In the genomic region with DNA sequence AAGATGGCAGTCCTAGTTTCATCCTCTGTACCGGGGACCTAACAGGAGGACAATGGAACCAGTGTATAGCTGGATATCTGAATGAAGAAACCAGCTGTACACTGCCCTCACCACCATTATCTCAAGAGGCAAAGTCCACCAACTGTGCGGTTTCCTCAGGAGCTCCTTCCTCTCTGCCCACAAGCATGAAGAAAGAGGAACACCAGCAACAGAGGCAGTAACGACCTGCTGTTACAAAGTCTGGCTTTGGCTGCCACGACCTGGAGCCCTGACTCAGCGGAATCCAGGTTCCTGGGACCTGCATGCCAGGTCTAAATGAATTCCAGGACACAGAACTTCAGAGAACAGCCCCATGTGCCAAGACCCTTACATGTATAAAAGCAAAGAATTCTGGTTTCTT, we compare ENCODE assay signal across 8 mouse cellular contexts. TPM values are rescaled to one million over a fixed set of nuclear protein-coding genes. Genes with fewer than 3 reads are reported as not detected.
DNase-seq lines count a peak whose midpoint lies in the region; ATAC-seq and TF ChIP-seq lines count a peak whose summit lies in the region.

No protein-coding gene starts in this region.

- H3K27ac ChIP-seq in hindbrain, embryonic 11.5 days (ENCODE audit: low read depth, low read length), result no peak overlapping the region
- H3K27ac ChIP-seq in limb, embryonic 14.5 days (replicated peaks; ENCODE audit: low read depth, low read length), result no peak overlapping the region; the same call in 1 of the 2 replicates

- H3K4me3 ChIP-seq in hindbrain, embryonic 11.5 days (ENCODE audit: low read depth, low read length), result peak overlapping the region; percentile 87; the same call in 1 of the 2 replicates
- peak overlapping the region; percentile 99 for H3K4me3 ChIP-seq in limb, embryonic 14.5 days (replicated peaks; ENCODE audit: low read length)

- 42% methylated on average over 5 of the region's 5 CpGs for WGBS in hindbrain, embryonic 11.5 days
- WGBS in limb, embryonic 14.5 days, result 25% methylated on average over 5 of the region's 5 CpGs

- ATAC-seq in CD4-positive, CD25-positive, alpha-beta regulatory T cell, adult 4 months, result no peak
- no peak for ATAC-seq in hindbrain, embryonic 11.5 days (ENCODE audit: low FRiP score)
- ATAC-seq in limb, embryonic 14.5 days (ENCODE audit: low FRiP score, low read depth), result no peak

- H3K27me3 ChIP-seq in hindbrain, embryonic 11.5 days (ENCODE audit: control insufficient read depth, insufficient read depth, low read length), result no peaks in the 10 kb centered on the region
- no peaks in the 10 kb centered on the region for H3K27me3 ChIP-seq in limb, embryonic 14.5 days (ENCODE audit: control insufficient read depth, insufficient read depth, low read length)

- peaks cover 14% of the 10 kb centered on the region; the same call in 1 of the 2 replicates for H3K4me1 ChIP-seq in hindbrain, embryonic 11.5 days (replicated peaks; ENCODE audit: control insufficient read depth, insufficient read depth, low read length)
- H3K4me1 ChIP-seq in limb, embryonic 14.5 days (ENCODE audit: control insufficient read depth, insufficient read depth, low read length), result peaks cover 38% of the 10 kb centered on the region

- H3K9me3 ChIP-seq in hindbrain, embryonic 11.5 days (ENCODE audit: control insufficient read depth, low read length), result no peaks in the 10 kb centered on the region
- no peaks in the 10 kb centered on the region for H3K9me3 ChIP-seq in limb, embryonic 14.5 days (ENCODE audit: control insufficient read depth, low read length)

- peak overlapping the region; percentile 87 for H3K9ac ChIP-seq in hindbrain, embryonic 11.5 days (ENCODE audit: low read depth, low read length)
- H3K9ac ChIP-seq in limb, embryonic 14.5 days (ENCODE audit: low read depth, low read length, severe bottlenecking), result peak overlapping the region; percentile 96

- H3K4me2 ChIP-seq in hindbrain, embryonic 11.5 days (replicated peaks; ENCODE audit: low read depth, low read length), result peak overlapping the region; percentile 26
- H3K4me2 ChIP-seq in limb, embryonic 14.5 days (replicated peaks; ENCODE audit: low read depth, low read length, severe bottlenecking), result peak overlapping the region; percentile 69

- peak; percentile 32 for DNase-seq in CD4-positive, CD25-positive, alpha-beta regulatory T cell, adult 2 months (ENCODE audit: low read depth, low spot score)
- DNase-seq in MEL-GATA-1-ER (ENCODE audit: extremely low read depth, low read depth), result peak; percentile 93
- no peak for DNase-seq in hindbrain, embryonic 11.5 days (ENCODE audit: low spot score)
- no peak for DNase-seq in limb, embryonic 14.5 days (ENCODE audit: low spot score)
- DNase-seq in naive thymus-derived CD4-positive, alpha-beta T cell, adult 2 months (ENCODE audit: low read depth), result peak; percentile 49
- DNase-seq in ovary, postnatal 14 days (ENCODE audit: low spot score), result no peak
- DNase-seq in adrenal gland, postnatal 25 days, result no peak

- H3K36me3 ChIP-seq in hindbrain, embryonic 11.5 days (ENCODE audit: control insufficient read depth, insufficient read depth, low read length), result no peaks in the 10 kb centered on the region
- H3K36me3 ChIP-seq in limb, embryonic 14.5 days (ENCODE audit: control insufficient read depth, insufficient read depth, low read length), result peaks cover 30% of the 10 kb centered on the region

- TF ChIP-seq POLR2A in limb, embryonic 14.5 days (IDR thresholded peaks at IDR 0.05; ENCODE audit: borderline replicate concordance, extremely low read depth, insufficient read depth, insufficient read length), result no peak

RNA-seq across cellular contexts. Expression of a gene that starts 2.1 kb away (rescaled TPM):
- polyA plus RNA-seq in CD4-positive, CD25-positive, alpha-beta regulatory T cell, adult 4 months (2017; shearing (Covaris generic)), result 10 to 100 TPM; 28.9 to 37.0 TPM
- 41.2 and 44.1 TPM in 2 replicates for polyA plus RNA-seq in hindbrain, embryonic 11.5 days (2014; fragmentation: Nextera tagmentation; extraction: Ambion mirVana)
- polyA plus RNA-seq in limb, embryonic 14.5 days (2012; rRNA removed), result 182 and 215 TPM in 2 replicates
- polyA plus RNA-seq in limb, embryonic 14.5 days (2014; fragmentation: Nextera tagmentation; extraction: Ambion mirVana), result 73.7 and 77.8 TPM in 2 replicates
- 139 and 194 TPM in 2 replicates for total RNA-seq in adrenal gland, postnatal 25 days (2021)

RNA-seq across cellular contexts. Expression of a gene that starts 21.1 kb away (rescaled TPM):
- polyA plus RNA-seq in CD4-positive, CD25-positive, alpha-beta regulatory T cell, adult 4 months (2017; shearing (Covaris generic)), result 10 to 100 TPM; 16.1 to 16.4 TPM
- polyA plus RNA-seq in hindbrain, embryonic 11.5 days (2014; fragmentation: Nextera tagmentation; extraction: Ambion mirVana), result 46.8 and 57.2 TPM in 2 replicates
- 44.3 and 53.9 TPM in 2 replicates for polyA plus RNA-seq in limb, embryonic 14.5 days (2012; rRNA removed)
- 38.4 and 41.1 TPM in 2 replicates for polyA plus RNA-seq in limb, embryonic 14.5 days (2014; fragmentation: Nextera tagmentation; extraction: Ambion mirVana)
- total RNA-seq in adrenal gland, postnatal 25 days (2021), result 36.2 and 41.3 TPM in 2 replicates

RNA-seq across cellular contexts. Expression of a gene that starts 36.7 kb away (rescaled TPM):
- 10 to 100 TPM; 10.6 to 28.4 TPM for polyA plus RNA-seq in CD4-positive, CD25-positive, alpha-beta regulatory T cell, adult 4 months (2017; shearing (Covaris generic))
- polyA plus RNA-seq in hindbrain, embryonic 11.5 days (2014; fragmentation: Nextera tagmentation; extraction: Ambion mirVana), result 22.9 and 30.8 TPM in 2 replicates
- 50.5 and 59.8 TPM in 2 replicates for polyA plus RNA-seq in limb, embryonic 14.5 days (2012; rRNA removed)
- 27.6 and 30.9 TPM in 2 replicates for polyA plus RNA-seq in limb, embryonic 14.5 days (2014; fragmentation: Nextera tagmentation; extraction: Ambion mirVana)
- 181 and 197 TPM in 2 replicates for total RNA-seq in adrenal gland, postnatal 25 days (2021)

RNA-seq across cellular contexts. Expression of a gene that starts 38.4 kb away (rescaled TPM):
- not detected for polyA plus RNA-seq in CD4-positive, CD25-positive, alpha-beta regulatory T cell, adult 4 months (2017; shearing (Covaris generic))
- 5.0 and 7.6 TPM in 2 replicates for polyA plus RNA-seq in hindbrain, embryonic 11.5 days (2014; fragmentation: Nextera tagmentation; extraction: Ambion mirVana)
- polyA plus RNA-seq in limb, embryonic 14.5 days (2012; rRNA removed), result 3.1 and 4.7 TPM in 2 replicates
- polyA plus RNA-seq in limb, embryonic 14.5 days (2014; fragmentation: Nextera tagmentation; extraction: Ambion mirVana), result 1.2 and 1.5 TPM in 2 replicates
- 36.4 and 44.4 TPM in 2 replicates for total RNA-seq in adrenal gland, postnatal 25 days (2021)

RNA-seq across cellular contexts. Expression of a gene that starts 57.7 kb away (rescaled TPM):
- polyA plus RNA-seq in CD4-positive, CD25-positive, alpha-beta regulatory T cell, adult 4 months (2017; shearing (Covaris generic)), result 10 to 100 TPM; 15.1 to 18.1 TPM
- 24.9 and 34.4 TPM in 2 replicates for polyA plus RNA-seq in hindbrain, embryonic 11.5 days (2014; fragmentation: Nextera tagmentation; extraction: Ambion mirVana)
- not detected in 2 replicates for polyA plus RNA-seq in limb, embryonic 14.5 days (2012; rRNA removed)
- 58.2 and 63.5 TPM in 2 replicates for polyA plus RNA-seq in limb, embryonic 14.5 days (2014; fragmentation: Nextera tagmentation; extraction: Ambion mirVana)
- not detected in 2 replicates for total RNA-seq in adrenal gland, postnatal 25 days (2021)

Comparison
In these comparisons a context has a peak if more than half of its experiments do, and no peak if none do; other contexts are left out.
1. DNase-seq: peak in CD4-positive, CD25-positive, alpha-beta regulatory T cell, adult 2 months (single experiment), MEL-GATA-1-ER (single experiment) and naive thymus-derived CD4-positive, alpha-beta T cell, adult 2 months (single experiment); none in hindbrain, embryonic 11.5 days (single experiment), limb, embryonic 14.5 days (single experiment), ovary, postnatal 14 days (single experiment) and adrenal gland, postnatal 25 days (single experiment).